Mouse (Mus musculus): ENCODE measurements around the gene Gm26566. TPM values are rescaled to one million over a fixed set of nuclear protein-coding genes. Genes with fewer than 3 reads are reported as not detected.
A peak's percentile ranks its signal among the peaks of the same experiment; 100 is the strongest.

The Gm26566 gene
- 1.0 and 1.1 TPM in 2 replicates for polyA plus RNA-seq (2015; fragmentation: Nextera tagmentation; extraction: Ambion mirVana)

- Histone ChIP-seq H3K9me3 (no peaks in the 10 kb centered on the region), H3K27me3 (no peaks in the 10 kb centered on the region), H3K27ac (peak within 1 kb of the TSS; percentile 98), H3K36me3 (peaks cover 18% of the 10 kb centered on the region), H3K9ac (peak within 1 kb of the TSS; percentile 96), H3K4me1 (peaks cover 25% of the 10 kb centered on the region), H3K4me2 (replicated peaks) (peak within 1 kb of the TSS; percentile 89), H3K4me3 (peak within 1 kb of the TSS; percentile 89)
- ATAC-seq (ENCODE audit: low FRiP score, low read depth): peak; percentile 96
- under 1% methylated on average over 81 of the region's 82 CpGs for WGBS
Observed at GRCm38 (mm10) chr4:88721791-88722721, at the start of gene Gm26566, which contains the start of gene Klhl9. Gene Gm26566 (plus strand): TSS chr4:88721805. Gene Klhl9 (minus strand): TSS chr4:88722465.

- no peaks in the 10 kb centered on the region for H3K9me3 ChIP-seq
- H3K27me3 ChIP-seq: no peaks in the 10 kb centered on the region
- no peak within 1 kb of the TSS for H3K9ac ChIP-seq
- ATAC-seq (ENCODE audit: low FRiP score, low read depth): no peak
- H3K4me2 ChIP-seq (replicated peaks): no peak within 1 kb of the TSS
- no peak within 1 kb of the TSS for H3K27ac ChIP-seq
- no peaks in the 10 kb centered on the region for H3K36me3 ChIP-seq
- H3K4me3 ChIP-seq: no peak within 1 kb of the TSS
- no peaks in the 10 kb centered on the region for H3K4me1 ChIP-seq
- 80% methylated on average over 1 of the region's 1 CpGs for WGBS
Observed at GRCm38 (mm10) chr4:88676824-88677223, 44.8 kb upstream of the Gm26566 start, which contains the start of gene Ifna16. Gene Ifna16 (minus strand): TSS chr4:88676924.

DNA sequence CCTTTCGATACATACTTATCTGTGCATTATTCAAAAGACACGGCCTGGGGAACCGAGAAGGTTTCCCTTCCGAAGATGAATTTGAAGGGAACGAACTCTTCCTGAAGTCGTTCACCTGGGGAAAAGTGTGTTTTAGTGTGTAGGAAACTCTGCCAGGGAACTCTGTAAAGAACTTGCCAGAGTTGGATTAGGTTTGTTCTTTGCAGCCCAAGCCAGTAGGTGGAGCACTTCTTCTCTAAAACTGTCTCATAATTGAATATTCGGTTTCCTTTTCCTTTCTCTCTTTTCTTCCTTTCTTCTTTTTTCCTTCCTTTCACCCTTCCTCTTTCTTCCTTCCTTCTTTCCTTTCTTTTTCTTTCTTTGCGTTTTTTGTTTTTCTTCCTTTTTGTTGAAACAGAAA is 41.2 kb upstream of the Gm26566 start:
- Histone ChIP-seq H3K4me1 (no peaks in the 10 kb centered on the region), H3K27me3 (no peaks in the 10 kb centered on the region), H3K9ac (no peak overlapping the region), H3K36me3 (no peaks in the 10 kb centered on the region), H3K27ac (no peak overlapping the region), H3K9me3 (no peaks in the 10 kb centered on the region), H3K4me2 (replicated peaks) (no peak overlapping the region), H3K4me3 (no peak overlapping the region)
- WGBS: 48% methylated on average over 8 of the region's 8 CpGs
- ATAC-seq (ENCODE audit: low FRiP score, low read depth): no peak

GRCm38 (mm10) chr4:88681353-88681752 is 40.3 kb upstream of the Gm26566 start:
- Histone ChIP-seq H3K9ac (no peak overlapping the region), H3K4me2 (replicated peaks) (no peak overlapping the region), H3K36me3 (no peaks in the 10 kb centered on the region), H3K4me3 (no peak overlapping the region), H3K9me3 (no peaks in the 10 kb centered on the region), H3K4me1 (no peaks in the 10 kb centered on the region), H3K27me3 (no peaks in the 10 kb centered on the region), H3K27ac (no peak overlapping the region)
- ATAC-seq (ENCODE audit: low FRiP score, low read depth): no peak
- WGBS: 79% methylated on average over 3 of the region's 3 CpGs

DNA sequence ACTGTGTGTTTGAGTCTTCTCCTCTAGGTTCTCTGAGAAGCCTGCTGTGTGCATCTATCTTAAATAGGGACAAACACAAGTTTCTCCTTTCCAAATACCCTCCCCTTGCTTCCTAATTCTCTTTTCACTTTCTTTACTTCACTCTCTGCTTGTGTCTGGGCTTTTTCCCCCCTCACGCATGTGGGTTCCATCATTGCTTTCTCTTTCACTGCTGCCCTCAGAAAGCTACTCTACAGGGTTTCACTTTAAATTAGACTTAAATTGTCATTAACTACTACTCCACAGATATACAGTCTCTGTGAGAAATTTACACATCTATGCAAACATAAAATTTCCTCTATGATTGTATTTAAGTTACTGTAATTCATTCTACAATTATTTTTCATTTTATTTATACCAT is 37.8 kb upstream of the Gm26566 start, which contains the start of gene Ifna2:
Gene Ifna2 (minus strand): TSS at position 101 of the 400 bp plus-strand sequence.
- Histone ChIP-seq H3K4me3 (no peak within 1 kb of the TSS), H3K27me3 (no peaks in the 10 kb centered on the region), H3K4me2 (replicated peaks) (no peak within 1 kb of the TSS), H3K4me1 (no peaks in the 10 kb centered on the region), H3K9ac (no peak within 1 kb of the TSS), H3K27ac (no peak within 1 kb of the TSS), H3K9me3 (no peaks in the 10 kb centered on the region), H3K36me3 (no peaks in the 10 kb centered on the region)
- 84% methylated on average over 1 of the region's 1 CpGs for WGBS
- ATAC-seq (ENCODE audit: low FRiP score, low read depth): no peak

GRCm38 (mm10) chr4:88691259-88691658 is 30.3 kb upstream of the Gm26566 start, which contains the start of gene Ifnab:
Gene Ifnab (minus strand): TSS chr4:88691359.
- no peaks in the 10 kb centered on the region for H3K9me3 ChIP-seq
- H3K4me1 ChIP-seq: no peaks in the 10 kb centered on the region
- ATAC-seq (ENCODE audit: low FRiP score, low read depth): no peak
- no peak within 1 kb of the TSS for H3K4me2 ChIP-seq (replicated peaks)
- no peaks in the 10 kb centered on the region for H3K36me3 ChIP-seq
- WGBS: 70% methylated on average over 2 of the region's 2 CpGs
- H3K27ac ChIP-seq: no peak within 1 kb of the TSS
- H3K4me3 ChIP-seq: no peak within 1 kb of the TSS
- H3K9ac ChIP-seq: no peak within 1 kb of the TSS
- no peaks in the 10 kb centered on the region for H3K27me3 ChIP-seq

DNA sequence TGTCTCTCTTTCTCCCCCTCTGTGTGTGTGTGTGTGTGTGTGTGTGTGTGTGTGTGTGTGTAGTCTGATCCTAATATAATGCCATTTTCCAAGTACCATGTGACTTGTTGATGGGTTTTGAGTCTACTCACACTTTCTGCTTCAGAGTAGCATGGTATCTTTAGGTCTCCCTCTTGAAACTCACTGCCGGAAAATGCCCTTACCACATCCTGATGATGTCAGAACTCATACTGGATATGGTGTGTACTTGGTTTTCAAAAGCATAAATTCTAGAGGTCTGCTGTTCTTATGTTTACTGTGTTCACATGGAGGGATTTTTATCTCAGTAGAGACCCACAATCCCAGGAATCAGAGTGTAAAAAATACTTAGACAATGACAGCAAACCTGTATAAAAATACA is 29.1 kb upstream of the Gm26566 start:
- Histone ChIP-seq H3K4me1 (no peaks in the 10 kb centered on the region), H3K9me3 (no peaks in the 10 kb centered on the region), H3K4me2 (replicated peaks) (no peak overlapping the region), H3K9ac (no peak overlapping the region), H3K27me3 (no peaks in the 10 kb centered on the region; the same call in 1 of the 2 replicates), H3K36me3 (no peaks in the 10 kb centered on the region), H3K27ac (no peak overlapping the region), H3K4me3 (no peak overlapping the region)
- no peak for ATAC-seq (ENCODE audit: low FRiP score, low read depth)
- 81% methylated on average over 1 of the region's 1 CpGs for WGBS

GRCm38 (mm10) chr4:88693392-88693791 is 28.2 kb upstream of the Gm26566 start:
- Histone ChIP-seq H3K4me2 (replicated peaks) (no peak overlapping the region), H3K4me1 (no peaks in the 10 kb centered on the region), H3K27me3 (no peaks in the 10 kb centered on the region; the same call in 1 of the 2 replicates), H3K9me3 (no peaks in the 10 kb centered on the region), H3K36me3 (no peaks in the 10 kb centered on the region), H3K9ac (no peak overlapping the region), H3K27ac (no peak overlapping the region), H3K4me3 (no peak overlapping the region)
- ATAC-seq (ENCODE audit: low FRiP score, low read depth): no peak
- WGBS: 91% methylated on average over 2 of the region's 2 CpGs

DNA sequence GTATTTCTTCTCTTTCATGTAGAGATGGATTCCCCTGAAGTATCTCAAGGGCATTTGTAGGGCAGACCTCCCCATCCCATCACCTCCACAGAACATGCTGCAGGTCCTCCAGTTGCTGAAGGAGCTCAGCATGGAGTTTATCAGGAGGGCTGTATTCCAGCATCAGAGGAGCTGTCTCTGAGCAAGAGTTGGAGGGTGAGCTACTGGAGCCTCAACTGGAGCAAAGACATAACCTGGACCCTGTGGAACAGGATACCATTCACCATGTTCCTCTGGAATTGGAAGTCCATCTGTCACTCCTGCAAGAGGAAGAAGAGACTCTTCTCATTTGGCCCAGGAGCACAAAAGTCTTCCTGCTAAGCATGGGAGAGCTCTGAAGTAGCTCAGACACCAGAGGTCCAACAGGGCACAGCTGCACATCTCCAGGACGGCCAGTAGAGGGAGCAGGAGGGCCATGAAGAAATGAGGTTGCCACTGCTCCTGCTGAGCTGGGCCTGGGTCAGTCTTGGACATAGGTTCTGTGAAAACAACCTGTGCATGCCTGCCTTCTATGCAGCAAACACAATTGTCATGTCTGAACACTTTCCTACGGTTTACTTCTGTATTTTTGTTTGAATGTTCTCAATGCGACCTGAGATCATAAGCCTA is 25.2 kb upstream of the Gm26566 start:
- peak; percentile 69 for ATAC-seq (ENCODE audit: low FRiP score, low read depth)
- H3K9me3 ChIP-seq: no peaks in the 10 kb centered on the region
- WGBS: 29% methylated on average over 3 of the region's 3 CpGs

DNA sequence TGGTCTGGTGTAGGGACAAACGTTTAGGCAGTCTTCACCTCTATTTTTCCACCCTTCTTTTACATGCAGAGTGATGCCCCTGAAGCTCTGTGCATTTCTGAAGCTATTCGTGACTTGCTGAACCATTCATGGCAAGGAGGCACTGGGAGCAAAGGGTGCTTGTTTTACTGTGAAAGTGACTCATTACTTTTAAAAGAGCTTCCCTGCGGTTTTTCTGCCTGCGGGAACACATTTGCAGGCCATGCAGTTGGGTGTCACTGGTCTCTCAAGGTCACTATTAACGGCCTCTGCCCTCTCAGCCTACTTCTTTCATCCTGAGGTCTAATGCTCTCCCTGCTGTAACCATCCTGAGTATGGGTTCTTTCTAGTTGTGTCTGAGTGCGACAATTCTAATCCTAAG is 24.5 kb upstream of the Gm26566 start:
- no peaks in the 10 kb centered on the region; the same call in 1 of the 2 replicates for H3K27me3 ChIP-seq
- no peaks in the 10 kb centered on the region for H3K9me3 ChIP-seq
- no peak overlapping the region for H3K27ac ChIP-seq
- H3K4me1 ChIP-seq: no peaks in the 10 kb centered on the region
- no peak overlapping the region for H3K4me2 ChIP-seq (replicated peaks)
- no peak for ATAC-seq (ENCODE audit: low FRiP score, low read depth)
- H3K36me3 ChIP-seq: no peaks in the 10 kb centered on the region
- 0 out of 2 replicates have a peak overlapping the region, but pooled peaks have one; percentile 0 for H3K9ac ChIP-seq
- 49% methylated on average over 6 of the region's 6 CpGs for WGBS
- H3K4me3 ChIP-seq: no peak overlapping the region

More for the DNA sequence above, 25.2 kb upstream of the Gm26566 start:
- no peaks in the 10 kb centered on the region; the same call in 1 of the 2 replicates for H3K27me3 ChIP-seq
- H3K27ac ChIP-seq: no peak overlapping the region
- no peak overlapping the region for H3K4me3 ChIP-seq
- no peaks in the 10 kb centered on the region for H3K36me3 ChIP-seq
- H3K4me1 ChIP-seq: no peaks in the 10 kb centered on the region
- H3K4me2 ChIP-seq (replicated peaks): no peak overlapping the region
- no peak overlapping the region for H3K9ac ChIP-seq

DNA sequence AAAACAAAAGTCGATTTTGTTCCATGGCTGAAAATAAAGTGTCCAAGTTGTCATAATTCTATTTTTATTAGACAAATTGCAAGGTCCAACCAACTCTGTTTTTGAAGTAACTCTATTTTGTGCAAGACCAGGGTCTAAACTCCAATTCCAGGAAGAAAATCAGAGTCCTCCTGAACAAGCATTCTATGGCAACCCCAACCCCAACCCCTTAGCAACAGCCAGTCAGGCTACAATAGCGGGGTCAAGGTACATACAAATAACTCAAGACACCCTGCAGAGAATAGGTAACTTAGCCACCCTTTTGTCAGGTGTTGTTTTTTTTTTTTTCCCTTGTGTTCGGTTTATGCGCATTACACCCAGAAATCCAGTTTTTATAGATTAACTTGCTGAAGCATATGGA is 23.9 kb upstream of the Gm26566 start:
- Histone ChIP-seq H3K36me3 (no peaks in the 10 kb centered on the region), H3K9ac (no peak overlapping the region), H3K4me1 (no peaks in the 10 kb centered on the region), H3K27me3 (no peaks in the 10 kb centered on the region; the same call in 1 of the 2 replicates), H3K4me3 (no peak overlapping the region), H3K9me3 (no peaks in the 10 kb centered on the region), H3K4me2 (replicated peaks) (no peak overlapping the region), H3K27ac (no peak overlapping the region)
- ATAC-seq (ENCODE audit: low FRiP score, low read depth): no peak
- 83% methylated on average over 4 of the region's 4 CpGs for WGBS

GRCm38 (mm10) chr4:88698781-88699180 is 22.8 kb upstream of the Gm26566 start:
- Histone ChIP-seq H3K9me3 (no peaks in the 10 kb centered on the region), H3K4me2 (replicated peaks) (no peak overlapping the region), H3K4me1 (no peaks in the 10 kb centered on the region), H3K4me3 (no peak overlapping the region), H3K36me3 (no peaks in the 10 kb centered on the region), H3K9ac (no peak overlapping the region), H3K27ac (no peak overlapping the region), H3K27me3 (no peaks in the 10 kb centered on the region; the same call in 1 of the 2 replicates)
- ATAC-seq (ENCODE audit: low FRiP score, low read depth): no peak
- WGBS: 51% methylated on average over 5 of the region's 5 CpGs
